Mouse (Mus musculus) gastrocnemius, postnatal 36 days (tissue): ENCODE data around the gene Gpbp1. TPM values are rescaled to one million over a fixed set of nuclear protein-coding genes. Genes with fewer than 3 reads are reported as not detected.

ENCODE experiments used
- DNase-seq, 2 experiments: peaks; one replicate each; pipeline ENCODE4 v3.0.0; 2022
- intact Hi-C: fragments of 180-260 bp; cut with DNase I; formaldehyde crosslinking; loops from one replicate; pipeline ENCODE4 v1.15.1; 2025
- long read RNA-seq, 2 experiments: library from polyadenylated mRNA; stranded (forward); transcript quantifications; one replicate each; pipeline ENCODE4 v2.0.0; 2021
- total RNA-seq, 2 experiments: library from RNA; stranded (reverse); gene quantifications; 2 replicates each; pipeline ENCODE4 v1.2.3; 2021

Gpbp1 gene
- 10 to 100 TPM; 39.9 to 45.1 TPM for total RNA-seq
- long read RNA-seq, experiment 1, transcript Gpbp1-202 (12 exons, 3,299 nt): major isoform, 13 of 39 reads
- long read RNA-seq, experiment 1, transcript Gpbp1-201 (13 exons, 3,694 nt): minor isoform, 9 of 39 reads
- long read RNA-seq, experiment 1, partial matches to known transcripts: 9 of 39 reads
- long read RNA-seq, experiment 1, other reads (novel, unspliced or antisense): 8 of 39 reads
- long read RNA-seq, experiment 2, transcript Gpbp1-201 (13 exons, 3,694 nt): major isoform, 15 of 37 reads
- long read RNA-seq, experiment 2, transcript Gpbp1-202 (12 exons, 3,299 nt): minor isoform, 6 of 37 reads
- long read RNA-seq, experiment 2, partial matches to known transcripts: 4 of 37 reads
- long read RNA-seq, experiment 2, other reads (novel, unspliced or antisense): 12 of 37 reads

DNA sequence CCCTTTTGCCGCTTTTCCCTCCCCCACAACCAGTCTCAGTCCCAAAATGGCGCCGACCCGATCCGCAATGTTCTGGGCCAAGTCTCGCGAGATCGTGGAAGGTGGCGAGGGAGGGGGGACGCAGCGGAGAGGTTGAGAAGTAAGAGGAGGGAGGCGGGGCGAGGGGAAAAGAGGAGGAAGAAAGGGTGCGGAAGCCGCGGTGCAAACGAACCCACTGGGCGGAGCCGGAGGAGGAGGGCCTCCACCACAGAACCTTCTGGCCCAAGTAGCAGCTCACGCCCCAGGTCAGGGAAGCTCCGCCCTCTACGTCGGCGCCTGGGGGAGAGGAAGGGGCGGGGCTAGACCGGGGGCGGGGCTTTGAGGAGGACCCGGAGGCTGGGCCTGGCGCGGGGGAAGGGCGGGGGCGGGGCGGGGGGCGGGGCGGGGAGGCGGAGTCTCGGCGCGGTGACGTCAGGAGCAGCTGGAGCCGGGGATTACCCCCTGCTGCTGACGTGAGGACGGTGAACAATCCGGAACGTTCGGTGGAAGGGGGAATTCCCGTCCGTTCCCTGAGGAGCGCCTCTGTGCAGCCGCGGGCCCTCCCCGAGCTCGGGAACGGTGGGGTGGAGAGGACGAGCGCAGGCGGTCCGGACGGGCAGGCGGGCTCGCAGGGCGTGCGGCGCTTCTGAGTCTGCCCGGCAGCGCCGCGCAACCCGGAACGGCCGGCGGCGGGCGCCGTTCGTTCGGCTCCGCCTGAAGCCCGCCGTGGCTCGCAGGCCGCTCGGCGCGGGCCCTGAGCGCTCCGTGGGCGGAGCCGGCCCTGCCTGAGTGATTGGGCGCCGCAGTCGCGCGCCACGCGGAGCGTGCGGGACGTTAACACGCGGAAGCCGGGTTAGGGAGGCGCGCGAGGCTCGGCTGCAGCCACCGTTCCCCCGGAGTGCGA, at the start of gene Gpbp1:
TSS of gene Gpbp1 (minus strand) at position 310 of the 922 bp plus-strand sequence.
- peak; percentile 97 to 100 for DNase-seq
- intact Hi-C loops: no loop called here

DNA sequence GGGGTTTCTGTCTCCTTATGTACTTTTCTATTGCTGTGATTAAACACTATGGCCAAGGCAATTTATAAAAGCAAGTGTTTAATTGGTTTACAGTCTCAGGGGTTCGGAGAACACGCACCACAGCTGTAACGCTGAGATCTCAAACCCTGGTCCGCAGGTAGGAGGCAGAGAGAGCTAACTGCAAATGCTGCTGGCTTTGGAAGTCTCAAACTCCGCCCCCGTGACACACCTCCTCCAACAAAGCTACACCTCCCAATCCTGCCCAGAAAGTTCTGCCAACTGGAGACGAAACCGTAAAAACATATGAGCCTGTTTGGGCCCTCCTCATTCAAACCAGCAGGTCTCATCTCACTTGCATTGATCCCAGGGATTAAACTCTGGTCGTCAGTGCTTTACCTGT, 47.8 kb upstream of the Gpbp1 start:
- no peak for DNase-seq
- intact Hi-C loops: no loop called here

DNA sequence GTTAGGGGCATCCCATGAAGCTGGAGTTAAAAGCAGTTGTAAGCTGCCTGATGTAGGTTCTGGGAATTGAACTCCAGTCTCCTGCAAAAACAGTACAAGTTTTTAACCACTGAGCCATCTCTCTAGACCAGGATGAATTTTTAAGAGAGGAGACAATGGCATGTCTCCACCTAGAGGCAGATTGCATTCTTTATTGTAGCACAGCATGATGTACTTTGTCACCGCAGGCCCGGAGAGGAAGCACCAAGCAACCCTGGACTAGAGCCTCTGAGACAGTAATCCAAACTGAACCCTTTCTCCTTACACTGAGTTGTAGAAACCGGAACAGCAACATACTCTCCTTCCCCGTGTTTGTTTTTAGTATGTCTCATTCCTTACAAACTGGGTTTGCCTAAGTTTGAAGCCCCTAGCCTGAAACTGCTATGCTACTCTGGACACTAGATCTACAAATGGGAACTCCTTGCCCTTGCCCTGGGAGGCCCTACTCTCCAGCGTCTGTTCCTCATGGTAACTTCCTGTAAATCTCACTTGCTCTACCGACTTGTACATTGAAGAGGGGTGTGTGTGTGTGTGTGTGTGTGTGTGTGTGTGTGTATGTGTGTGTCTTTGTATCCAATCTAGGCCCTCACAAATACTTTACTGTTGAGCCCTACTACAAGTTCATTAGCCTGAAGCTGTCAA, 46.4 kb upstream of the Gpbp1 start:
- intact Hi-C loops: no loop called here
- DNase-seq: no peak

DNA sequence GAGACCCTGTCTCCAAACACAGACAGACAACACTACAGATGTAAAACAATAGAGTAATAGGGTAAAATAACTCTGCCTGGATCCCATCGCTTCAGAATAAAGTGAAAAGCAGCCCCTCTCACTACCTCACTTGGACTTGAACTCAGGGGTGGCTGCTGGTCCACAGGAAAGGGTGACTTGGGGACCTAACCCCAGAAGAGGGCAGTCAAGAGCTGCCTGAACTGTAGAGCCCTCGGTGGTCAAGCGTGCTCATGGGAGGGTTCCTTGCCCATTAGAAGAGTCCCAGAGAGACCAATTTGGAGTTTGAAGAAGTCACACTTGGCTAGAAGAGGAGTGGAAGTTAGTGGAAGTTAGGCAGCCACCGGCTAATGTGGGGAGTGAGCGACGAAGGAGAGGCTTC, 44.2 kb upstream of the Gpbp1 start:
- DNase-seq: no peak
- intact Hi-C loops: no loop called here

DNA sequence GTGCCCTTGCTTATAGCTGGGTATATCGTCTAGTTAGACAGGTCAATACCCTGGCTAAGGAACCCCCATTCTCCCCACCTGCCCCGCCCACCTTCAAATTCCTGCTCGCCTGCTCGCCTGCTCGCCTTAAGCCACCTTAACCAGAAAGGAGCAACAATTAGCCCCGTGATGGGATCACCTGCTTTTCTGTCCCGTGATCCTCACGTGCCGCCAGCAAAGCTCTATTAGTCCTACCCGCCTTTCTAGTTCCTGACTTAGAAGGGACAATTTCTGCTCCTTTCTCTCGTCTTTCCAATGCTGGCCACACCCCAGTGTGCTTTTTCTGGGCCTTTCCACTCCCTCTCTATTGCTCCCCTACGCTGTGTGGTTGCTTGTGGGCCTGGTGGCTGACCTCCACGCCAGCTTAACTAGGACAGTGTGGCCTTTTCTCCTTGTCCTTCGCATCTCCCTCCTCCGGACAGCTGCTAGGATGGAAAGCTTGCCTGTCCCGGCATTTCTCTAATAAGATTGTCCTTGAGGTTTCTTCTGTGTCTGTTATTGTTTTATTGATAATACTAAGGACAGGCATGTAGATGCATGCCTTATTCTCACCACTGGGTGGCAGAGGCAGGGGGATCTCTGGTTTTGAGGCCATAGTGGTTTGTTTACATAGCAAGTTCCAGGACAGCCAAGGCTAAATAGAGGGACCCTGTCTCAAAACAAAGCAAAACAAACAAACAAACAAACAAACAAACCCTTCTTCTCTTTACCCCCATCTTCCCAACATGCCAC, 42.5 kb upstream of the Gpbp1 start:
- DNase-seq: no peak
- intact Hi-C loops: loop anchor here (2.0 kb wide), 1 partner anchor 40 kb away; no protein-coding TSS in a partner anchor

DNA sequence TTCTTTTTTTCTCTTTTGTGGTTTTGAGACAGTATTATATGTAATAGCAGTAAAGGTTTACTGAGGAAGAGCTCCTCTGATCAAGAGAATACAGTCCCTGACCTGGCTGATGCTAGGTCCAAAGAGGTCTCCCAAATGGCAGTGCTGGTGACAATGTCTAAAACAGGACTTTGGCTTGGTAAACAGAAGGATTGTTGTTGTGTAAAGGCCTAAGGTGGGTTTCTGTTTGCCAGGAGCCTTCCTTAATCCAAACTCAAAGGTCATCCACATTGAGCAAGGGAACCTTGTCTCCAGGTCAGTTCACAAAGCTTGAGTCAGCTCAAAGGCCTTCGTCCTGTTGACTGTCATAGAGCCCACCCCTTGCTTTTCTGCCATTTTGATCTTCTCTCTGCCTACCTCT, 41.8 kb upstream of the Gpbp1 start:
- intact Hi-C loops: loop anchor here (2.0 kb wide), 1 partner anchor 39 kb away; no protein-coding TSS in a partner anchor
- no peak for DNase-seq

DNA sequence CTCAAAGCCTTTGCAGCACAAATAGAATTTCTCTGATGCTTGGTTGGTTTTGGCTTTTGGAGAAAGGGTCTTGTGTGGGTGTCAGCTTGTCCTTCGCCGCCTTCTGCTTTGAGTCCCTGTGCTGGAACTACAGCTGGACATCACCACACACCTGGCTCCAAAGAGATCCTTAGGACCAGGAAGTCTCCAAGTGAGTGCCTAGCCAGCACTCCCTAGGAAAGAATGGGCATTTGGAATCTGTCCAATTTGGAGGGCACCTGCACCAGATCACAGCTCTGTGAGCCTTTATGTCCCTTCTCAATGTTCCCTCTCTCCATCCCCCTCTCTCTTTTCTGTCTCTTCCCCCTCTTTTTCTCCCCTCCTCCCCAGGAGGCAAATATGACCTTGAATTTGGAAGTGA, 34.4 kb upstream of the Gpbp1 start:
- intact Hi-C loops: no loop called here
- DNase-seq: no peak

DNA sequence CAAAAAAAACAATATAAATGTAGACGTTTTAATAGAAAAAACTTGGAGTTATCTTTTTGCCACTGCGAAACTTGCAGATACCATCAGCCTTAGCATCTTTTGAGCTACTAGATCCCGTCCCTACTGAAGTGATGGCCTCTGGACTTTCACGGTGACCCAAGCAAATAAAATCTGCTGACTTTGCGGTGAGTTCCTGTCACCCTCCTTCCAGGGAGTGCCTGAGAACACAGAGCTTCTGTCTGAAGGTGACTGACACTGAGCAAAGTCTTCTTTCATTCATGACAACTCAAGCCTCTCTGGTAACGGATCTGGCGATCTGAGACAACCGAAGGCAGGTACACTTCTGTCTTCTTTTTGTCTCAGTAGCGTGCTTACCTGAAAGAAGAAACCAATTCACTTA, 32.4 kb upstream of the Gpbp1 start:
- intact Hi-C loops: no loop called here
- DNase-seq: no peak

DNA sequence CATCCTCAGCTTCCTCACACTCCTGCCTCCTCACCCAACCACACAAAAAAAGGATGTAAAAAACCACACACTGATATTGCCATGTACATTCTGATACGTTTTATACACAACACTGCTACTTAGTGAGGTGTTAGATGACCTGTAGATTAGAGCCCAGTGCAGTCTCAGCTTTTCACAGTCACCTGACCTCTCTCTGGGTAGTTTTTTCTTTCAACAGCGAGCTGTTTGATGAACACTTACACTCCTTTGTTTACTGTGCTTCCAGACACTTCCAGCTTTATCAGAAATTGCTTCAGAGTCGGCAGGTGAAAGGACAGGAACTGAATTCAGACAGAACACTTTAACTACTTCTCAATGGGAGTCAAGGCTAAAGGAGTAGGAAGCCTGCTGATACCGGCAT, 30.5 kb upstream of the Gpbp1 start:
- intact Hi-C loops: no loop called here
- no peak for DNase-seq

DNA sequence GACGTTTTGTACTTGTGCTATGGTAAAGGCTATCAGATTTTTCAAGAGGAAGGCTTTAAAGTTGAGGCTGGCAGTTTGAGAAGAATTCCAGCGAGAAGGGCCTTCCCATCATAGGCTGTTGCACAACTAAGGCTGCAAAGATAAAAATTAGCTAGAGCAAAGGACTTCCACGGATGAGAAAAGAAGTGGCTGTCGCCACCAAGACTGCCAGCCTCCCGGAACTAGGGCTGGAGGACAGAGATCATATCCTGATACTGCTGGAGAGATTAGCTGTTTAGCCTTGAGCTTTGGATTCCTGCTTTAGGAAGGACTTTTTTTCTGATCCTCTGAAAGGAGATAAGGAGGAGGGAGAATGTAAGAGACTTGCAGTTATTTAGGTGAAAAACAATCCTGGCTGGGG, 28.4 kb upstream of the Gpbp1 start:
- no peak for DNase-seq

DNA sequence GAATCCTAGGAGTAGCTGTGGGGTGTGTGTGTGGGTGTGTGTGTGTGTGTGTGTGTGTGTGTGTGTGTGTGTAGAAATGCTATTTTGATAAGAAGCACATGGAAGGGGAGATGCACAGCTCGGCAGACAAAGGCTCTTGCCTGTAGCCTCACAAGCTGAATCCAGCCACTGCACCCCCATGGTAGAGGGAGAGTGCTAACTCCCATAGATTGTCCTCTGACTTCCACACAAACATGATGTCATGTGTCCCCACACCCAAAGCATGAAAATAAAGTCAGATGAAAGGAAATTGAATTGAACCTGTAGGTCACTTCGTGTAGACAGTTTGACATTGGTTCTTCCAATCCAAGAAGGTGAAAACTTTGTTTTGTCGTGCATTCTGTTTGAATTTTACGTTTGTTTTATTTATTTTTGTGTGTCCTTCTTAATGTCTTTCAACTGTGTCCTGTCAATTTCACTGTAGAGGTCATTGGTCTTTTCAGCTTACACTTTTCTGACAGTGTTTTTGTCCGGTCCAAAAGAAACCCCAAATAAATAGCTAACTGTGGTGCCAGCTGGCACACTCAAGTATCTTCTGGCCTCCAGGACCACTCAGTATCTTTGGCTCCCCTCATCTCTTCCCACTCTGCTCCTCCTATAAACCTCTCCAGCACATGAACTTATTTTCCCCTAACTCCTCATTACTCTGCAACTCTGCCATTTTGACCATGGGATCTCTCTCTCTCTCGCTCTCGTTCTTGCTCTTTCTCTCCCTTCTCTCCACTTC, 26.7 kb upstream of the Gpbp1 start:
- intact Hi-C loops: no loop called here

More for the DNA sequence above, 28.4 kb upstream of the Gpbp1 start:
- intact Hi-C loops: no loop called here

DNA sequence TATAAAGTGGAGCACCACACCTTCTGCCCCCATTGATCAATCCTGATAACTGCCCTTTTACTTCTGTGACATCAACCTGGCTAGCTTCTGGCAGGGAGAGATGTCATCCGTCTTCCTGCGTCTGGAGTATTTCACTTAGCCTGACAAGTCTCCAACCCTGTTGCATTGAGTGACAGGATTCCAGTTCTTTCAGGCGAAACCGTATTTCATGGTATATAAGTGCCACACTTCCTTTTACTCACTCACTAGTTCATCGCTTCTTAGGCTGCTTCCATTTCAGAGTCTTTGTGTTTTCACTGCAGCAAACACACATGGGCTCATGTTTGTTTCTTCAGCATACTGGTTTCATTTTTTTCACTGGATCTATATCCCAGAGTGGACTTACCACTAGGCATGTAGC, 19.5 kb upstream of the Gpbp1 start:
- DNase-seq: no peak
- intact Hi-C loops: no loop called here

More for the DNA sequence above, 26.7 kb upstream of the Gpbp1 start:
- no peak for DNase-seq

DNA sequence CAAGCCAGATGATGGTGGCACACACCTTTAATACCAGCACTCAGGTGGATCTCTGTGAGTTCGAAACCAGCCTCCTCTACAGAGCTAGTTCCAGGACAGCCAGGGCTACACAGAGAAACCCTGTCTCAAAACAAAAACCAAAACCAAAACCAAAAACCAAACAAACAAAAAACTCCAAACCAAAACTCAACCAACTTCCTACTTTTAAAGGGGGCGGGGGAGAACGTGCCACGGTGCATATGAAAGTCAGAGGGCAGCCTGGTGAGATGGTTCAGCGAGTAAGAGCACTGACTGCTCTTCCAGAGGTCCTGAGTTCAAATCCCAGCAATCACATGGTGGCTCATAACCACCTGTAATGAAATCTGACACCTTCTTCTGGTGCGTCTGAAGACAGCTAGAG, 18.7 kb upstream of the Gpbp1 start:
- no peak for DNase-seq
- intact Hi-C loops: no loop called here

DNA sequence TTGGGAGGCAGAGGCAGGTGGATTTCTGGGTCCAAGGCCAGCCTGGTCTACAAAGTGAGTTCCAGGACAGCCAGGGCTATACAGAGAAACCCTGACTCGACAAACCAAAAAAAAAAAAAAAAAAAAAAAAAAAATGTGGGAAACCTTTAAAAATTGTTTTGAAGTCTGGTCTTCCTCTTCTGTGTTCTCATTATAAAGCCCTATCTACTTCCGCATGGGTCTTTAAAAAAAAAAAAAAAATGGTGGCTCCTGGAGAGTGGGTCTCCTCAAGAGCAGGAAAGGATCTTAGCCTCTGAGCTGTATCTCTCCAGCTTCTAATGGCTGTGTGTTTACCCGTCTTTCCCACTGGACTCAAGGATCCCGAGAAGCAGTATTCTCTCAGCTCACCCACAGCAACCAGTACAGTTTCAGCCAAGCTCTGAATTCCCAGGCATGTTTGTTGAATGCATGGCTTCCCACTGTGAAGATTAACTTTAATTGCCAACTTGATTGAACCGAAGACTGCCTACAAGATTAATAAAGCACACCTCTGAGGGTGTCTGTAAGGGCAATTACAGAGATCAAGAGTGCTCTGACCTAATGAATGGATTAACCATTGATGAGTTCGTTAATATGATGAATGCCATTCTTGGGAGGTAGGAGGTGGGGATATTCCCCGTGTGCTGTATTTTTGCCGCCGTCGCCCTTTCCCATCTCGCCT, 4.6 kb upstream of the Gpbp1 start:
- intact Hi-C loops: no loop called here
- no peak for DNase-seq

DNA sequence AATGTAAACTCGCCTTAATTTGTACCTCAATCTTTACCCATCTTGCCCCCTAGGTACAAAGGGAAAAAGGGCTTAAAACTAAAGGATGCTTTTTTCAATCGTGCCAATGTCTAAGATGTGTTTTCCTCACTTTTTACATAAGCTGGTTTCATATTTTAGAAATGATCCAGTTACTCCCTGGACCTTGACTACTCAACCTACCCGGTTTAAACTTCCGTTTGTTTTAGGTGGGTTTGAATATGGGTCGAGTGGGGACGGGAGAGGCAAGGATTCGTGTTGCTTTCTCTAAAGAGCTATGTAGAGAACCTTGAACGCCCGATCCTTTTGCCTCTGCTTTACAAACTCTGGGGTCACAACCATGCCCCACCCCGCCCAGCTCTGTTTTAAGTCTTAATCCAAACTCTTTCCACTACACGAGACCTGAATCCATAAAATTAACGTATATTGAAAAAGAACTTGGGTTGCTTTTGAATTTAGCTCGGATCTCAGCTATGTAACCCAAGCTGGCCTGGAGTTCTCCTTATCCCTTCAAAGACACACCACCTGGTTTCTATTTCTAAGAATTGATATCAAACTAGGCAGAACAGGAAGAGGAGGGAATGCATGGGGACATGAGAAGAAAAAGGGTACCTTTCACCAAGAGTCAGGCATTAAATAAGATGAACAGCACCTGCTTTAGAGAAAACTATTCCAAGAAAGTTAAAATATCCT, 1.3 kb upstream of the Gpbp1 start:
- intact Hi-C loops: no loop called here
- no peak for DNase-seq

DNA sequence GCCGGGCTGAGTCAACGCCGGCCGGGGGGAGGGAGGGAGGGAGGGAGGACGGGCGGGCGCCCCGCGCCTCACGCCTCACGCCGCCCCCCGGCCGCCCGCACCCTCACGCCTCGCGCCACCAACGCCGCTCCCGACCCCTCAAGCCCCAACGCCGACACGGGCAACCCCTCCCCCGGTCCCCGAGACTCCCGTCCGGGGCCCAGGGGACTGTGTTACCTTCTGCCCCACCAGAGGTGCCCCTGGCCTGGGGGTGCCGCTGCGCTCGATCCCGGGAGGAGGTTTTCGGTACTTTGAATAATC, 459 bp downstream of the Gpbp1 start:
- no peak for DNase-seq
- intact Hi-C loops: no loop called here

DNA sequence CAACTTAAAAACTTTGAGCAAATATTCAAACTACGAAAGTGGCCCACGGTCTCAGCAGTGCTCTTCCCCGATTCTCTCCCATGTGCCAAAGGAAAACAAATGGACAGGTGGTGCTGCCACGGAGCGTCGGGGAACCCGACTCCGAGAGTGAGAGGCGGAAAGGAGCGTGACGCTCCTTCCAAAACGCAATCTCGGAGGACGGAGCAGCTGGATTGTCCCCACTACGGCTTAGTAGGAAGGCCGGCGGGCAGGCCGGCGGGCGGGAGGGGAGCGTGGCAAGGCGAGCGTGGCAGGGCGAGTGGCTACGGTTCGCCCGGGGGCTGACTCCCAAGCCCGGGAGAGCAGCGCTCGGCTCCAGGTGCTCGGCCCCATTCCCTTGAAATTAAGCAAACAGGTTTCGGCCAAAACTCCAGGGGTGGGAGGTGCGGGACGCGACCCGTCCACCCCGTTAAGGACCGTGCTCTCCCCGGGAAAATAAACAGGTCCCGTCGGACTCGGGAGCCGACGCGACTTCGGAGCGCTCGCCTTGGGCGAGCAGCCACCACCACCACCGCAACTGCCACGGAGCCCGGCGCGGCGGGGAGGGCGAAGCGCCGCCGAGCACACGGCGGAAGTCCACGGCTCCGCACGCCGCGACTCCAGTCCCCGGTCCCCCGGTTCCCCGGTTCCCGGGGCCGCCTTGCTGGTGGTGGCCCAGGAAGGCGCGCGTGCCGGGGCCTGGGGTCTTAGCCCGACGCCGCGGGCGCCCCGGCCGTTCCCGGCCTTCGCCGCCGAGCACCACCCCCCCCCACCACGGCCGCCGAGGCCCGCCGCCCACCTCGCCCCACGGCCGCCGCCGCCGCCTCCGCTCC, 1.0 kb downstream of the Gpbp1 start:
- intact Hi-C loops: no loop called here

More for the DNA sequence above, 1.0 kb downstream of the Gpbp1 start:
- DNase-seq: peak; percentile 12 to 30
